Mouse (Mus musculus): ENCODE measurements around the gene Gm8126.
"Not testable (repeated sequence)": the region's sequence is repeated elsewhere in the genome, so short reads cannot be mapped to it uniquely, and the experiment has no call there.

Gene Gm8126

GRCm38 (mm10) chr14:43258349-43258748, at the start of gene Gm8126:
Gm8126 (plus strand) TSS chr14:43258649.
- not testable (repeated sequence) for DNase-seq (ENCODE audit: low spot score in 2 of 2)

- not testable (repeated sequence) for DNase-seq (ENCODE audit: low spot score in 2 of 2)
These were observed 23.2 kb upstream of the Gm8126 start, which contains the start of gene Gm8122 for GRCm38 (mm10) chr14:43235204-43235603. Gm8122 (minus strand) TSS chr14:43235304.

- DNase-seq (ENCODE audit: low spot score in 2 of 2), result not testable (repeated sequence)
These were observed 20.7 kb upstream of the Gm8126 start for GRCm38 (mm10) chr14:43237769-43238168.

GRCm38 (mm10) chr14:43249611-43250170, 8.8 kb upstream of the Gm8126 start:
- DNase-seq (ENCODE audit: low spot score in 2 of 2), result not testable (repeated sequence)

GRCm38 (mm10) chr14:43250549-43251253, 7.7 kb upstream of the Gm8126 start:
- DNase-seq (ENCODE audit: low spot score in 2 of 2), result not testable (repeated sequence)

GRCm38 (mm10) chr14:43256511-43256910, 1.9 kb upstream of the Gm8126 start:
- DNase-seq (ENCODE audit: low spot score in 2 of 2), result not testable (repeated sequence)

- DNase-seq (ENCODE audit: low spot score in 2 of 2), result not testable (repeated sequence)
These were observed 5.0 kb downstream of the Gm8126 start for GRCm38 (mm10) chr14:43263421-43263820.

- DNase-seq (ENCODE audit: low spot score in 2 of 2), result not testable (repeated sequence)
These were observed 10.2 kb downstream of the Gm8126 start for GRCm38 (mm10) chr14:43268521-43269084.

- not testable (repeated sequence) for DNase-seq (ENCODE audit: low spot score in 2 of 2)
These were observed 10.8 kb downstream of the Gm8126 start for GRCm38 (mm10) chr14:43269211-43269610.

- not testable (repeated sequence) for DNase-seq (ENCODE audit: low spot score in 2 of 2)
These were observed 14.7 kb downstream of the Gm8126 start for GRCm38 (mm10) chr14:43273161-43273560.

- DNase-seq (ENCODE audit: low spot score in 2 of 2), result not testable (repeated sequence)
These were observed 16.6 kb downstream of the Gm8126 start, which contains the start of gene Gm9732 for GRCm38 (mm10) chr14:43274986-43275511. Gm9732 (plus strand) TSS chr14:43275036.

GRCm38 (mm10) chr14:43275752-43276151, 17.3 kb downstream of the Gm8126 start:
- DNase-seq (ENCODE audit: low spot score in 2 of 2), result not testable (repeated sequence)

- DNase-seq (ENCODE audit: low spot score in 2 of 2), result not testable (repeated sequence)
These were observed 19.0 kb downstream of the Gm8126 start for GRCm38 (mm10) chr14:43277468-43277867.

GRCm38 (mm10) chr14:43278146-43278545, 19.7 kb downstream of the Gm8126 start:
- DNase-seq (ENCODE audit: low spot score in 2 of 2), result not testable (repeated sequence)

GRCm38 (mm10) chr14:43278681-43279080, 20.2 kb downstream of the Gm8126 start:
- DNase-seq (ENCODE audit: low spot score in 2 of 2), result not testable (repeated sequence)

GRCm38 (mm10) chr14:43293503-43293902, 35.1 kb downstream of the Gm8126 start, which contains the start of gene Gm8127:
Gm8127 (minus strand) TSS chr14:43293832.
- DNase-seq (ENCODE audit: low spot score in 2 of 2), result not testable (repeated sequence)
